Mouse (Mus musculus) thymus, adult 2 months (tissue): ENCODE measurements at regions not wholly inside any gene's neighbourhood (a gene's known extent, or its start where the extent isn't known, plus 50 kb on each side); places are given as distances from the start of the nearest gene placed in this dataset.

Experiments used
- DNase-seq: peaks from one replicate; pipeline ENCODE4 v3.0.0; 2021
- H3K27ac ChIP-seq: fragments of 200-500 bp; 2 replicates; pipeline ENCODE4 v1.5.1; 2012; ENCODE audit warnings: low read length, control low read depth; ENCODE audit not compliant: control insufficient read depth, insufficient read depth
- H3K27me3 ChIP-seq: fragments of 200-500 bp; 2 replicates; pipeline ENCODE4 v1.6.1; 2012; ENCODE audit warnings: mild to moderate bottlenecking, low read length, moderate library complexity, mixed read lengths; ENCODE audit not compliant: control insufficient read depth, insufficient read depth
- H3K36me3 ChIP-seq: fragments of 200-500 bp; 2 replicates; pipeline ENCODE4 v1.6.1; 2012; ENCODE audit warnings: mild to moderate bottlenecking, low read length, moderate library complexity; ENCODE audit not compliant: control insufficient read depth, insufficient read depth
- H3K4me1 ChIP-seq: fragments of 200-500 bp; replicated peaks from 2 replicates; pipeline ENCODE4 v1.6.1; 2012; ENCODE audit warnings: low read length; ENCODE audit not compliant: control insufficient read depth, insufficient read depth
- H3K4me3 ChIP-seq: fragments of 200-500 bp; 2 replicates; pipeline ENCODE4 v1.5.1; 2012; ENCODE audit warnings: mild to moderate bottlenecking, low read length, control low read depth, moderate library complexity; ENCODE audit not compliant: control insufficient read depth, insufficient read depth
- CTCF ChIP-seq: fragments of 200-500 bp; IDR thresholded peaks from 2 replicates; pipeline ENCODE4 v1.5.1; 2012; ENCODE audit warnings: mild to moderate bottlenecking, control low read depth, low read length, moderate library complexity, borderline replicate concordance; ENCODE audit not compliant: control insufficient read depth, poor library complexity, insufficient read depth; ENCODE audit errors: extremely low read depth
- POLR2A ChIP-seq: fragments of 200-500 bp; IDR thresholded peaks from 2 replicates; pipeline ENCODE4 v1.6.1; 2012; ENCODE audit warnings: mild to moderate bottlenecking, low read length, control low read depth, moderate library complexity; ENCODE audit not compliant: control insufficient read depth, poor library complexity, insufficient read depth; ENCODE audit errors: extremely low read depth
- WGBS: fragments of 180-500 bp; shearing (Covaris S2); methylation state at CpG from one replicate; pipeline ENCODE4 v1.1.7; 2018; 5-methylcytosine and 5-hydroxymethylcytosine counted together

DNA sequence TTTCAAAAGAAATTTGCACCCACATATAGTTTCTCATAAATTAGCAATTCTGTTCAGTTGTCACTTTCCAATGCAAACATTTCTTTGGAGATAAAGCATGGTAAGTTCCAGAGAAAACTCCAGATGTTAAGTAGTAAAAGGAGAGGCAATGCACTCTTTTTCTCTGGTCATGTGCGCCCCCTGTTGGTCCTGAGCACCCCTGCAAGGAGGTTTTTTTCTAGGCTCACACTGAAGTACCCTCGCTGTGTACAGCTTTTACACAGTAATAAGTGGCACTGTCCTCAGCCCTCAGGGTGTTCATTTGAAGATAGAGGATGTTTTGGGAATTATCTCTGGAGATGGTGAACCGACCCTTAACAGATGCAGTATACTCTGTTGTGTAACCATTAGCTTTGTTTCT lies 678.8 kb downstream of the Adam6a start:
- Histone ChIP-seq H3K27me3 (no peaks in the 10 kb centered on the region), H3K4me3 (no peak overlapping the region), H3K4me1 (no peaks in the 10 kb centered on the region), H3K36me3 (no peaks in the 10 kb centered on the region), H3K27ac (no peak overlapping the region)
- TF ChIP-seq CTCF (no peak), POLR2A (no peak)
- DNase-seq, result peak; percentile 49
- 27% methylated on average over 3 of the region's 3 CpGs for WGBS
